Mouse (Mus musculus): Measurements from ENCODE around the gene Dock2. TPM values are rescaled to one million over a fixed set of nuclear protein-coding genes. Genes with fewer than 3 reads are reported as not detected.

Gene Dock2
- total and polyA plus RNA-seq, 2 experiments from 2014 or later, result 1.0 to 1.4 TPM

GRCm38 (mm10) chr11:34317001-34317400 is 466.7 kb downstream of the Dock2 start:
- Histone ChIP-seq H3K27ac (no peak overlapping the region), H3K4me2 (ENCODE audit: low read depth, low read length) (peak overlapping the region; percentile 63), H3K4me3 (ENCODE audit: low read length) (peak overlapping the region; percentile 47; the same call in 1 of the 2 replicates), H3K36me3 (ENCODE audit: insufficient read depth, low read length) (no peaks in the 10 kb centered on the region), H3K9me3 (ENCODE audit: low read length) (no peaks in the 10 kb centered on the region), H3K4me1 (ENCODE audit: insufficient read depth, low read length) (peaks cover 6% of the 10 kb centered on the region; the same call in 1 of the 2 replicates), H3K9ac (replicated peaks; ENCODE audit: low read length) (no peak overlapping the region), H3K27me3 (ENCODE audit: insufficient read depth, low read length) (no peaks in the 10 kb centered on the region)
- no peak for TF ChIP-seq CTCF (IDR thresholded peaks at IDR 0.05; ENCODE audit: low read depth)
- peak; percentile 42 for DNase-seq (ENCODE audit: low spot score)
- no peak for ATAC-seq
- WGBS, result 59% methylated on average over 8 of the region's 8 CpGs

GRCm38 (mm10) chr11:34316176-34316575 is 467.5 kb downstream of the Dock2 start:
- no peak for ATAC-seq
- peak; percentile 24 for DNase-seq (ENCODE audit: low spot score)
- 21% methylated on average over 10 of the region's 10 CpGs for WGBS

GRCm38 (mm10) chr11:34315383-34315782 is 468.3 kb downstream of the Dock2 start:
- TF ChIP-seq CTCF (IDR thresholded peaks at IDR 0.05; ENCODE audit: low read depth), result no peak
- no peaks in the 10 kb centered on the region for H3K36me3 ChIP-seq (ENCODE audit: insufficient read depth, low read length)
- no peak overlapping the region for H3K27ac ChIP-seq
- peak overlapping the region; percentile 63 for H3K4me2 ChIP-seq (ENCODE audit: low read depth, low read length)
- DNase-seq (ENCODE audit: low spot score), result peak; percentile 40
- peak overlapping the region; percentile 47 for H3K4me3 ChIP-seq (ENCODE audit: low read length)
- H3K9ac ChIP-seq (replicated peaks; ENCODE audit: low read length), result peak overlapping the region; percentile 51; the same call in 1 of the 2 replicates
- 6% methylated on average over 5 of the region's 5 CpGs for WGBS
- ATAC-seq, result no peak
- no peaks in the 10 kb centered on the region for H3K9me3 ChIP-seq (ENCODE audit: low read length)
- peaks cover 6% of the 10 kb centered on the region; the same call in 1 of the 2 replicates for H3K4me1 ChIP-seq (ENCODE audit: insufficient read depth, low read length)
- H3K27me3 ChIP-seq (ENCODE audit: insufficient read depth, low read length), result no peaks in the 10 kb centered on the region

More at GRCm38 (mm10) chr11:34316176-34316575, 467.5 kb downstream of the Dock2 start:
- Histone ChIP-seq H3K4me1 (ENCODE audit: insufficient read depth, low read length) (peaks cover 6% of the 10 kb centered on the region; the same call in 1 of the 2 replicates), H3K4me3 (ENCODE audit: low read length) (peak overlapping the region; percentile 47), H3K9me3 (ENCODE audit: low read length) (no peaks in the 10 kb centered on the region), H3K27ac (peak overlapping the region; percentile 16; the same call in 1 of the 2 replicates), H3K27me3 (ENCODE audit: insufficient read depth, low read length) (no peaks in the 10 kb centered on the region), H3K4me2 (ENCODE audit: low read depth, low read length) (peak overlapping the region; percentile 63), H3K36me3 (ENCODE audit: insufficient read depth, low read length) (no peaks in the 10 kb centered on the region), H3K9ac (replicated peaks; ENCODE audit: low read length) (0 out of 2 replicates have a peak overlapping the region, but pooled peaks have one; percentile 13)
- no peak for TF ChIP-seq CTCF (IDR thresholded peaks at IDR 0.05; ENCODE audit: low read depth)

GRCm38 (mm10) chr11:34314534-34315379 is 468.9 kb downstream of the Dock2 start, which contains the start of gene Fam196b:
Fam196b (plus strand) TSS chr11:34314822.
- Histone ChIP-seq H3K36me3 (ENCODE audit: insufficient read depth, low read length) (no peaks in the 10 kb centered on the region), H3K4me1 (ENCODE audit: insufficient read depth, low read length) (peaks cover 6% of the 10 kb centered on the region; the same call in 1 of the 2 replicates), H3K27ac (no peak within 1 kb of the TSS; the same call in 1 of the 2 replicates), H3K9me3 (ENCODE audit: low read length) (no peaks in the 10 kb centered on the region), H3K4me2 (ENCODE audit: low read depth, low read length) (peak within 1 kb of the TSS; percentile 63), H3K4me3 (ENCODE audit: low read length) (peak within 1 kb of the TSS; percentile 47), H3K9ac (replicated peaks; ENCODE audit: low read length) (peak within 1 kb of the TSS; percentile 51), H3K27me3 (ENCODE audit: insufficient read depth, low read length) (no peaks in the 10 kb centered on the region)
- ATAC-seq, result peak; percentile 76
- under 1% methylated on average over 13 of the region's 13 CpGs for WGBS
- DNase-seq (ENCODE audit: low spot score), result peak; percentile 86
- peak; percentile 78 for TF ChIP-seq CTCF (IDR thresholded peaks at IDR 0.05; ENCODE audit: low read depth)

GRCm38 (mm10) chr11:34312208-34312607 is 471.5 kb downstream of the Dock2 start:
- H3K4me3 ChIP-seq (ENCODE audit: low read length), result no peak overlapping the region
- no peak for ATAC-seq
- no peak for DNase-seq (ENCODE audit: low spot score)
- no peak for TF ChIP-seq CTCF (IDR thresholded peaks at IDR 0.05; ENCODE audit: low read depth)
- WGBS, result 80% methylated on average over 7 of the region's 7 CpGs
- no peak overlapping the region for H3K4me2 ChIP-seq (ENCODE audit: low read depth, low read length)
- no peak overlapping the region for H3K9ac ChIP-seq (replicated peaks; ENCODE audit: low read length)
- no peaks in the 10 kb centered on the region for H3K36me3 ChIP-seq (ENCODE audit: insufficient read depth, low read length)
- H3K9me3 ChIP-seq (ENCODE audit: low read length), result no peaks in the 10 kb centered on the region
- peaks cover 6% of the 10 kb centered on the region; the same call in 1 of the 2 replicates for H3K4me1 ChIP-seq (ENCODE audit: insufficient read depth, low read length)
- H3K27me3 ChIP-seq (ENCODE audit: insufficient read depth, low read length), result no peaks in the 10 kb centered on the region
- H3K27ac ChIP-seq, result no peak overlapping the region

- ATAC-seq (no peak), DNase-seq (ENCODE audit: low spot score) (no peak)
- no peaks in the 10 kb centered on the region for H3K27me3 ChIP-seq (ENCODE audit: insufficient read depth, low read length)
- no peak overlapping the region for H3K4me2 ChIP-seq (ENCODE audit: low read depth, low read length)
- H3K4me1 ChIP-seq (ENCODE audit: insufficient read depth, low read length), result peaks cover 6% of the 10 kb centered on the region; the same call in 1 of the 2 replicates
- no peaks in the 10 kb centered on the region for H3K9me3 ChIP-seq (ENCODE audit: low read length)
- no peak overlapping the region for H3K27ac ChIP-seq
- TF ChIP-seq CTCF (IDR thresholded peaks at IDR 0.05; ENCODE audit: low read depth), result no peak
- no peak overlapping the region for H3K9ac ChIP-seq (replicated peaks; ENCODE audit: low read length)
- H3K4me3 ChIP-seq (ENCODE audit: low read length), result no peak overlapping the region
- H3K36me3 ChIP-seq (ENCODE audit: insufficient read depth, low read length), result no peaks in the 10 kb centered on the region
- 62% methylated on average over 5 of the region's 5 CpGs for WGBS
Measured at GRCm38 (mm10) chr11:34311717-34312116, 472.0 kb downstream of the Dock2 start.

Measured in hindbrain, postnatal 0 days (tissue).